Mouse (Mus musculus): ENCODE measurements around the gene Wfdc11.

- TF ChIP-seq GATA1 (IDR thresholded peaks at IDR 0.05; ENCODE audit: low read length) (no peak), TAL1 (IDR thresholded peaks at IDR 0.05; ENCODE audit: low read length) (no peak)
These were observed 35.2 kb downstream of the Wfdc11 start, which contains the start of gene Wfdc16 for GRCm38 (mm10) chr2:164638696-164639095.

Data from erythroblast, embryonic 14.5 days (primary cell).